Mouse (Mus musculus): ENCODE results near the gene Id3. TPM values are rescaled to one million over a fixed set of nuclear protein-coding genes. Genes with fewer than 3 reads are reported as not detected.
A peak's percentile ranks its signal among the peaks of the same experiment; 100 is the strongest.

The Id3 gene
- polyA plus RNA-seq, 1 experiment, result 90.0 TPM

- no peak for DNase-seq (ENCODE audit: extremely low spot score in 1 of 2, low spot score in 1 of 2)
Measured at GRCm38 (mm10) chr4:136123792-136124161, 19.5 kb upstream of the Id3 start.

GRCm38 (mm10) chr4:136124581-136124980, 18.7 kb upstream of the Id3 start:
- DNase-seq (ENCODE audit: extremely low spot score in 1 of 2, low spot score in 1 of 2), result no peak

- no peak for DNase-seq (ENCODE audit: extremely low spot score in 1 of 2, low spot score in 1 of 2)
Measured at GRCm38 (mm10) chr4:136125458-136125857, 17.8 kb upstream of the Id3 start.

GRCm38 (mm10) chr4:136126019-136126418, 17.3 kb upstream of the Id3 start:
- DNase-seq (ENCODE audit: extremely low spot score in 1 of 2, low spot score in 1 of 2), result no peak

GRCm38 (mm10) chr4:136127670-136128069, 15.6 kb upstream of the Id3 start:
- no peak for DNase-seq (ENCODE audit: extremely low spot score in 1 of 2, low spot score in 1 of 2)

DNA sequence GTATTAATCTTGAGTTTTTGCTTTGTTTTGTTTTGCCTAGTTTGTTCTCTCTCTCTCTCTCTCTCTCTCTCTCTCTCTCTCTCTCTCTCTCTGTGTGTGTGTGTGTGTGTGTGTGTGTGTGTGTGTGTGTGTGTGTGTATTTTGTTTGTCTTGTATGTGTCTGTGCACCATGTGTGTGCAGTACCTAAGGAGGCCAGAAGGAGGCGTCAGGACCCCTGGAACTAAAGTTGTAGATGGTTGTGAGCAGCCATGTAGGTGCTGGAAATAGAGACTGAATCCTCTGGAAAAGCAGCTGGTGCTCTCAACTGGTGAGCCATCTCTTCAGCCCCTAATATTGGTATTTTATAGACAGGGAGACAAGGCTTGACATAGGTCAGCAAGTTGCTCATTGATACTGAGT, 13.5 kb upstream of the Id3 start:
- DNase-seq (ENCODE audit: extremely low spot score in 1 of 2, low spot score in 1 of 2), result no peak

- no peak for DNase-seq (ENCODE audit: extremely low spot score in 1 of 2, low spot score in 1 of 2)
Measured at GRCm38 (mm10) chr4:136133801-136134200, 9.5 kb upstream of the Id3 start.

- no peak for DNase-seq (ENCODE audit: extremely low spot score in 1 of 2, low spot score in 1 of 2)
Measured at GRCm38 (mm10) chr4:136134418-136134977, 8.8 kb upstream of the Id3 start.

DNA sequence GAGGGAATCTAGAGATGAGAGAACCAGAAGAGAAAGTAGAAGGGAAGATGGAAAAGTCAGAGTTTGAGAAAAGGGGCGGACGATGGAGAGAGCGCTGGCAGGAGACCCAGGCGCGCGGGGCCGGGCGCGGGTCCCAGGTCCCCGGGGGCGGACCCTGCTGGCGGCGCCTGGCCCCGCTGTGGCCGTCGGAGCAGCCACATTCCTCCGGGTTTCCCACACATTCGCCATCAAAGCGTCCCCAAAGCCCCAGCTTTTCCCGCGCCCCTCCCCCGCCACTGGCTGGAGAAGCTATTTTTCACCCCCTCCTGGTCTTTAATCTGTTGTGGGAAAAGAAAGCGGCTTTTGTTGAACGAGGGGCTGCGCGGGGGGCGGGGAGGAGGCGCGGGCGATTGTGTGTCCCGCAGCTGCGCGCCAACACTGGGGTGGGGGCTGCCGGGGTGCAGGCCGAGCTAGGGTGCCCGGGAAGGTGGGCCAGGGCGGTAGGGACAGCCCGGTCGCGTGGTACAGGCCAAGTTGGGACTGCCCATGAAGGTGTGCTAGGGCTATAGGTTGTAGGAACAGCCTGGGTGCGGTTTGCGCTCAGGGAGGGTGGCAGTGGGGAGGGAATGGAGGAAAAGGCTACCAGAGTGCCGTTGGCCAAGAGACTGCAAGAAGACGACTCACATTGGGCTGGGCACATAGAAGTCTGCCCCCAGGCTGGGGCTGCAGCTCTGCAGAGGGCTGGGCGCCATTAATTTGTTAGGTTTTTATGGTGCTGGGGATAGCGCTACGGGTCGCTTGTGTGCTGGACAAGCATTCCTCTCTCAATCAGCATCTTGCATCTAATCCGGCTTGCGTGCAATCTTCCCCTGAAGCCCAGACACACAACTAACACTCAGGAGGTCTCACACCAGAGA, 8.1 kb upstream of the Id3 start:
- DNase-seq (ENCODE audit: extremely low spot score in 1 of 2, low spot score in 1 of 2), result no peak

DNA sequence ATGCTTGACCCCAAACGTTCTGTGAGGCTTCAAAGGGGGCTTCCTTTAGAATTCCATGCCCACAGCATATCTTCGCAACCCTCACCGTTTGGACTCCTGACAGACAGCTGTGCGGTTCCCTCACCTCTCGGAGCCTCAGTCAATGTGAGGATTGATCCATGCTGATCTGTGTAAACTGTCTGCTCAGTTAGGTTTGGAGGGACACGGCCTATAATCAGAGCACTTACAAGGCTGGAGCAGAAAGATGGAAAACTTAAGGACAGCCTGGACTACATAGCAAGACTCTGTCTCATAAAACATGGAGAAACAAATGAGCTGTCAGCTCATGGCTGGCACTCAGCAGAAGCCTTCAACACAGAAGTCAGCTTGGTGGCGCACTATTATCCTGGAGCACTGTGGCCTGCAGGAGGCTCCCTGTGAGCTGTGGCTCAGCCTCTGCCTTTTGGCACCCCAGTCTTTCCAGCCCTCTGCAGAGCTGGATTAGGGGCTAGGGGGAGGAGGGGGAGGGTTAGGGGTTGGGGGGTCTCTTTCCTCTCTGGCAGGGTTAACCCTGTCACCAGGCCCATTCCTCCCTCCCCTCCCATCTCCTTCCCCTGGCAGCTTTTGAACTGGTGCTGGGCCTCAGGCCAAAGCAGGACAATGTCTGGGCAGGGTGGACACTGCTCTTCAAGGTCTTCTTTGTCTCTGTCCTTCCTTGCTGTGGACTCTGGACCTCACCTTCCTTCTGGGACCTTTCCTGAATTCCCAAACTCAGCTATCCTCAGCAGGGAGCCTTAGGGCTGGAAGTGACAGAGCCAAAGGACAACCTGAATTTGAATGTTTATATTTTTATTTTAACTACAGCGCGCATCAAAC, 7.2 kb upstream of the Id3 start:
- DNase-seq (ENCODE audit: extremely low spot score in 1 of 2, low spot score in 1 of 2), result no peak

DNA sequence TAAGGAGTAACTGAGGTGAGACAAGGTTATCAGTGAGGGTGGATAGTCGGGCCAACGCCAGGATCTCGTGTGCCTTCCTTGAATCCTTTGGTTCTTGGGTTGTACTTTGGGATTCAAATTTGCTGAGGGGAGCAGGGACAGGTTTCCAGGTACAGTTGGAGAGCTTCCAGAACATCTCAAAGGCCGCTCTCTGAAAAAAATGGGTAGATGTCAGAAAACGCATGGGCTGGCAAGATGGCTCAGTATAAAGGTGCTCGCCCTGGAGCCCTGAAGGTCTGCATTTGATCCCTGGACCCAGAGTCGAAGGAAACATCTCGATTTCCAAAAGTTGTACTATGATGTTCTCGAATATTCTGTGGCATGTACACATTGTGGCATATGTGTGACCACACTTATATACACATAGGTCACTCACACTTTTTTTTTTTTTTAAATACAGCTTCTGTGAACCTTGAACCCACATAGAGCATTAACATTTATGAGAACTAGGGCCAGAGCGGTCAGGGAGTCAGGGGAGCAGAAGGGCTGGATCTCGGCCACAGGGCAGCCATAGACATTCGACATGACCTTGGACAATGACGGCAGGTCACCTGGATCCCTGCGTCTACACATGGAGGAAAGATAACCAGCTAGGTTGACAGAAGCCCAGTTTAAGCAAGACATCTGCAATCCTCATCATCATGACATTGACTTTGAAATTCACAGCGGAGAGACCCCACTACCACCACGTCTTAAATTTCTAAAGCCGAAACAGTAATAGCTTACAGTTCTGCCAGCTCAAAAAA, 3.8 kb upstream of the Id3 start:
- DNase-seq (ENCODE audit: extremely low spot score in 1 of 2, low spot score in 1 of 2), result no peak

GRCm38 (mm10) chr4:136140327-136141250, 2.7 kb upstream of the Id3 start:
- DNase-seq (ENCODE audit: extremely low spot score in 1 of 2, low spot score in 1 of 2), result peak; percentile 62 to 69

DNA sequence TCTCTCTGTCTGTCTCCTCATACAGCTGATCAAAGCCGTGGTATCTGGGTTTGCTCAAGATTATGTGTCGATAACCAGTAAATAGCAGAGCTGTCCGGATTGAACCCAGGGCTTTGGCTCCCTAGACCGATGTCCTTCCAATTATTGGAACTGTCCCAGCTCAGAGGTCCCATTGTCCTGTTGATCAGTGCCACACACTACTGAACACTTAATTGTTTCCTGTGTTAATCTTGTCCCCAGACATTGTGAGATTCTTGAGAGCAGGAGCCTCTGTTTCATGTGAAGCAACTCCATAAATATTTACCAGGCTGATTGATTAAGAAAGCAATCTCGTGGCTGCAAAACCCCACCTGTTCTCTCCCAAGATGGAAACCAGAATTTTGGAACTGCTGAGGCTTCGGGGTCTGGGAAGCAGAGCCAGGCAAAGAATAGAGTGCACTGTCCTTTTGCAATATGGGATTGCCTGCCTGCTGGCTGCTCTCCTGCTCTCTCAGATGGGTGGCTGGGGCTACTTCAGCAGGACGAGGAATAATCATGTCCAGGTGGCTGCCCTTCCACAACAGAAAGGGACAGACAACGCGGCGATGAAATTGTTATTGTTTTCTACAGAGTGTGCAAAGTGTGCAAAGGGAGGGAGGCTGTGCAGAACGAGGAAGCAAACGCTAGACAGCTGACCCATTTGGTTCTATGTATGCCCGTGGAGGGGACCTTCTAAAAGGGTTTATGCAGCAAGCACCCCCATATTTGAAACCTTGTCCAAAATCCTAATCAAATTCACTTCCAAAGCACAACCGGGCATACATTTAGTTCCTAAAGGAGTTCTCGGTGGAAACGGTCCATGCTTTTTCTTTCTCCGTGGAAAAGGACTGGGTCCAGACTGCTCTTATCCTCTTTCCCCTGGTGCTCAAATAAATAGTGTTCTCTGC, 767 bp upstream of the Id3 start:
- DNase-seq (ENCODE audit: extremely low spot score in 1 of 2, low spot score in 1 of 2), result no peak

DNA sequence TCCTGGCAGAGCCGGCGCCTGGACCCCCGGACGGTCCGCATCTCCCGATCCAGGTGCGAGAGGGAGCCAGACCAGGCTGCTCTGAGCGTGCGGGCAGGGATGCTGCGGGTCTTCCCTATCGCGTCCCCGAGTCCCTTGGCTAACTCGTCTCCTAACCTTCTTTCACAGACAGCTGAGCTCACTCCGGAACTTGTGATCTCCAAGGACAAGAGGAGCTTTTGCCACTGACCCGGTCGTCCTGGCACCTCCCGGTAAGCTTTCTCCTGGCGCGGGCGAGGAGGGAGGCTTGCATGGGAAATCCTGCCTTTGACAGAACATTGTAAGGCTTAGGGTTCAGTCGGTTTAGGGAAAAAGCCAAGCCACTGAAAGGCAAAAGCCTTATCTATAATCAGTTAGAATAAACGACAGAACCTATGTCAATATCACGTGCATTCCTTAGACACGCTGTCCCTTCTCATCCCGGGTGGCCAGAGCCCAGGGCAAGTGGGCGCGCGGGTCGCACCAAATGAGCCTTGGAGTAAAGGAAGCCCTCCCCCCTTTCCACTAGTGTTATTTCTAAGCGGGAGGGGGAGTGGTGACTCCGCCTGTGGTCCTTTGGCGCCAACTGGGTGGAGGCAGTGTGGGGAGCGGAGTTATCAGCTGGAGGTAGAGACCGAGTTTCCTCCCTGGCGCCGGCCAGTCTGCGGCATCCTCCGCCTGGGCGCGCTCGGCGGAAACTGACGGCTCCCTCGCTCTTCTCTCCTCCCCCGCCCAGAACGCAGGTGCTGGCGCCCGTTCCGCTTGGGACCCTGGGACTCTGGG, 1.0 kb downstream of the Id3 start:
- DNase-seq (ENCODE audit: extremely low spot score in 1 of 2, low spot score in 1 of 2), result no peak

- DNase-seq (ENCODE audit: extremely low spot score in 1 of 2, low spot score in 1 of 2), result no peak
Measured at GRCm38 (mm10) chr4:136144927-136145292, 1.6 kb downstream of the Id3 start.

- no peak for DNase-seq (ENCODE audit: extremely low spot score in 1 of 2, low spot score in 1 of 2)
Measured at GRCm38 (mm10) chr4:136145362-136145885, 2.1 kb downstream of the Id3 start.

DNA sequence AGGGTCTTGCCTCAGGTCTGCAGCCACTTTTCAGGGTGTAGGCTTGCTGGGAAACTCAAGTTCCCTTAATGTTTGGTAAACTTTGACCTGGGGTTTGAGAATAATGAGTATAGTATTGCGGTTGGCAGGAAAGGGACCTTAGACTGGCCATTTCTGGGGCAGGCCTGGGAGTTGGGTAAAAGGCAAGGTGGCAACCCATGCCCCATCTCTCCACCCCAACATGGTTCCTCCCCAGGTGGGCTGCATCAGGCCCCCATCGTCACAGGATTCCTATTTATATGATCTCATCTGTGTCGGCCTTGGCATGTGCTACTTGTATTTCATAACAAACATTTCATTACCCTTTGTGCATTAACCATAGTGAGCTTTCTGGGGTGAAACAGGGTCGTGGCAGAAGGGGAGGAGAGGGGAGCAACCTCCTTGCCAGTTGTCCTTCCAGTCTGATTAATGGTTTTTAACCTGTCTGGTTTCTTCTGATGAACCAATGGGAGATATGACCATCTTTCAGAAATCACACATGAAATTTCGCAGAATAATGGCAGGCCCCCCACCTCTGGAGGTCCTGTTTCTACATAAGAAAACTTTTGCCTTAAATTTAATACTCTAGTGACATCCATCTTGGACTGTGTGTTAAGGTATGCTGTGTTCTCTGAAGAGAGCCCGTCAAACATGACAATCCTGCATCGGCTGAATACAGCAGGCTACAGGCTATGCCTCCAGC, 2.9 kb downstream of the Id3 start:
- no peak for DNase-seq (ENCODE audit: extremely low spot score in 1 of 2, low spot score in 1 of 2)
